Mouse (Mus musculus): ENCODE measurements at regions not wholly inside any gene's neighbourhood (a gene's known extent, or its start where the extent isn't known, plus 50 kb on each side); places are given as distances from the start of the nearest gene placed in this dataset.

DNA sequence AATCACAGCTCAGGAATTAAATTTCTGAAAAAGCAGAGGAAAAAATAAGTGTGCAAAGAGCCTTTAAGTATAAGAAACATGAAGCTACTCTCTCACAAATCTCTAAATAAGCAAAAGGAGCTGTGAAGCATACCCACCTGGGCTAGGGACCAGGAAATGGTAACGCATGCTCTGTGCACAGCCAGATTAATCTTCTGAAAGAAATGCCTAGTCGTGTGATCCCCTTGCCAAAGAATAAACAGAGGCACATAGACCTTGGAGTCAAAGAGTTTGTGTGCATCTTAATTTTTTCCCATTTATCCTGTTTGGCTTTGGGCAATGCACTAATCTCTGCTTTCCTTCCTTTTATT is 338.2 kb upstream of the Sel1l start:
- Histone ChIP-seq H3K4me1 (no peaks in the 10 kb centered on the region), H3K4me3 (no peak overlapping the region), H3K9ac (no peak overlapping the region), H3K9me3 (no peaks in the 10 kb centered on the region), H3K27ac (no peak overlapping the region), H3K36me3 (no peaks in the 10 kb centered on the region), H3K4me2 (replicated peaks) (no peak overlapping the region), H3K27me3 (replicated peaks) (no peaks in the 10 kb centered on the region)
- WGBS: 83% methylated on average over 2 of the region's 2 CpGs
- no peak for ATAC-seq (ENCODE audit: low FRiP score, low read depth)

DNA sequence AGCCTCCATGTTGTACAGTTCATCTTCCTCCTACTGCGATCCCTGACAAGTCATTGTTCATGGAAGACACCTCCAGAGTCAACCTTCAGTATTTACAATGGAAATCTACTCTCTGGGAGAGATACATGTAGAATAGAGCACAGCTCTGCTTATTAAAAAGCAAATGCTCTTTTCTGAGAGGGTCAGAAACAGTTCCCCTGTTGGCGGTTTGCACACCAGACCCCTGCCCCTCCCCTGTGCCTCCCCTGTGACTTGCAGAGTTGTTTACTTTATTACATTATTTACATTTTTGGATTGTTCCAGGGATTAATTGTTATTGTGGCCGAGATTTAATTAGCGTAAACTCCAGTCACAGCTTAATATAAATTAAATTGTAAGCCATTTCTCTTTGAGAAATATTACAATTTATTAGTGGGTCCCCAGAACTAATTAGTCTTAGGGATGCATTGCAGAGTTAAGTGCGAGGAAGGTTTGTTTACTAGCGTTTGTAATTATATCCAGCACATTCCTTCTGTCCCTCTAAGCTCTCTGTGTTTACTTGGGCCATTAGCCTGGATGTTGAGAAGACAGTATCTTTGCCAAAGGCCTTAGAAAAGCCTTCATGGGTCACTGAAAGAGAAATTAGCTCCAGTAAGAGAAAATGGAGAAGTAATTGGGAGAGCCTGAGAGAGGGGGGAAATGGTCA is 337.6 kb upstream of the Sel1l start:
- Histone ChIP-seq H3K4me3 (no peak overlapping the region), H3K27ac (no peak overlapping the region), H3K9ac (no peak overlapping the region), H3K4me2 (replicated peaks) (no peak overlapping the region), H3K36me3 (no peaks in the 10 kb centered on the region), H3K9me3 (no peaks in the 10 kb centered on the region), H3K27me3 (replicated peaks) (no peaks in the 10 kb centered on the region), H3K4me1 (no peaks in the 10 kb centered on the region)
- ATAC-seq (ENCODE audit: low FRiP score, low read depth): no peak
- 86% methylated on average over 6 of the region's 6 CpGs for WGBS

DNA sequence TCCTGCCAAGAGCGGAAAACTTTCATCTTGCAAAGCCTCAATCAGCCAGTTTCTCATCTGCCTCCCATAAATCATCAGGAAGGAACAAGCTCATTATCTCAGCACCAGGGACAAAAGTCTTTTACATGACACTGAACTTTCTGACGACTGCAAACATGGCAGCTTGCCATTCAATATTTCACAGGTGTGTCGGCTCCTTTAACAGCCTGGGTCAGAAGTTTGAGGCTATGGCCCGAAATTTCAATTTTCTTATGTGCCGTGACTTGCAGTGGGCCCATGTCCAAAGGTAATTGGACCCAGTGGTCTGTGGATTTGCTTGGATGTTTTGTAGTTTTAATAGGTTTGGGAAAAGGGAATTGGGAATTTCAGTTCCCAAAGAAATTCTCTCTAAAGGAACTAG is 330.3 kb upstream of the Sel1l start:
- no peak overlapping the region for H3K27ac ChIP-seq
- 75% methylated on average over 5 of the region's 5 CpGs for WGBS
- no peaks in the 10 kb centered on the region for H3K9me3 ChIP-seq
- no peak overlapping the region for H3K9ac ChIP-seq
- H3K4me1 ChIP-seq: no peaks in the 10 kb centered on the region
- H3K4me2 ChIP-seq (replicated peaks): no peak overlapping the region
- H3K36me3 ChIP-seq: no peaks in the 10 kb centered on the region
- no peak for ATAC-seq (ENCODE audit: low FRiP score, low read depth)
- H3K4me3 ChIP-seq: no peak overlapping the region
- H3K27me3 ChIP-seq (replicated peaks): no peaks in the 10 kb centered on the region

DNA sequence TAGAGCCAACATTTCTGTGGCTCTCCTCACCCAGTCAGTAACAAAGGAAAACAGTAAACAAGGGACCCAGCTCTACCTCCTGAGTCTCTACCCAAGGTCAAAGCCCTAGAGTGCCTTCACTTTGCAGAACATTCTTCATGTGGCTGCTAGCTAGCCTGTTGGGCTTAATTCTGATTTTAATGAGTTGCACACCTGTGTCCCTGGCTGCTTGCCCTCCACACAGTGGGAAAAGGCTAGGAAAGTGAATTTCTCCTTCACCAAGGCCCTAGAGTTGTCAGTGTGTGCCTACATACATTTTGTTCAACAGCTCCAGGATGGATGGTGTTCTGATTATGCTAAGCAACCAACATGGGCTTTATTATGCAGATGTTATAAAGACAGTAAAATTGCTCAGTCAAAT is 307.8 kb upstream of the Sel1l start:
- no peak overlapping the region for H3K9ac ChIP-seq
- H3K36me3 ChIP-seq: no peaks in the 10 kb centered on the region
- H3K4me2 ChIP-seq (replicated peaks): no peak overlapping the region
- no peaks in the 10 kb centered on the region; the same call in 1 of the 2 replicates for H3K4me1 ChIP-seq
- H3K27ac ChIP-seq: no peak overlapping the region
- H3K27me3 ChIP-seq (replicated peaks): no peaks in the 10 kb centered on the region
- no peak for ATAC-seq (ENCODE audit: low FRiP score, low read depth)
- no peaks in the 10 kb centered on the region for H3K9me3 ChIP-seq
- H3K4me3 ChIP-seq: no peak overlapping the region

DNA sequence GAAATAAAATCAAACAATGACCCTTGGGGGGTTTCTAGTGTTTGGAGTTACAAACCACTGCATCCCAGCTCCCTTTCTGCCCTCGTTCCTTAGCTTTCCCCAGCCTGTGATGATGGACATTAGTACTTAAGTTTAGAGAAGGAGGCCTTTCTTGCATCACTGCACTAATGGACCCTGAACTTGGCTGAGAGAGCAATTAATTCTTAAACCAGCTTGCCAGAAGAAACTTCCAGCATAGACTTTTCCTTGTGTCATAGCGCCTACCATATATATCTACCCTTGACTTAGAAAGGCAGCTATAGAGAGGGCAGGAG is 303.9 kb upstream of the Sel1l start:
- 62% methylated on average over 2 of the region's 2 CpGs for WGBS

DNA sequence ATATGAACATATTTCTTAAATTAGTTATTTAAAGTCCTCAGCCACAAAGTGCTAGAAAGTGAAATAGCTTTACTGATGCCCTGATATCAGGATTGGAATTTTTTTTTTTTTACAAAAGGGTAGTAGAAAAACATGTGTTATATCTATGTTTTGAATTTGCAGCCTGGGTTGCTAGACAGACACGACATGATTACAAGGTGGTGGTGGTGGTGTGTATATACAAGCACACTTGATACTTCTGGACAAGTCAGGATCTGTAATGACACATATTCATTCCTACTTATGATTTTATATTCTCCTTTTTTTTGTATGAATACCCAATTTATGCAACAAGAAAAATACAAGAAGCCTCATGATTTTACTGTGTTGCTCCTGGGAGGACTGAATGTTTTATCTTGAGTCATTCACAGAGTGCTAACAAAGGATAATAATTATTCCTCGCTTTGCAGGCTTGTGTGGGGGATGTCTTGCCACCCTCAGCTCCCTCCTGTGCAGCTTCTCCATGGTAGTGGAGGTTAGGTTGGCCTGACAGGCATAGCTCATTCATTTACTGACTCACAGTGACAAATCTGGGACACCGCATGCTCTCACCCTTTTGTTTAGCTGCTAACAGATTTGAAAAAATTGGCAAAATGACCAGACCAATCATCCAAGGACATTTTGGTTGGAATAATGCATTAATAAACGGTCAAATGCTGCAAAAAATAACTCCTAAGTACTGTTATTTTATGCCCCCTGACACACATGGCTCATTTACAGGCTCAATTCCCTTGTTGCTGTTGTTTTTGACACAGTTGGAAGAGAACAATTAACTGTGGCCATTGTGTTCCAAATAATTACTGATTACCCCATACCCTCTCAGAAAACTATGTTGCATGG is 303.3 kb upstream of the Sel1l start:
- 46% methylated on average over 4 of the region's 4 CpGs for WGBS
- Histone ChIP-seq H3K4me2 (replicated peaks) (no peak overlapping the region), H3K27me3 (replicated peaks) (no peaks in the 10 kb centered on the region), H3K4me1 (no peaks in the 10 kb centered on the region; the same call in 1 of the 2 replicates), H3K9ac (no peak overlapping the region), H3K4me3 (no peak overlapping the region), H3K27ac (no peak overlapping the region), H3K9me3 (no peaks in the 10 kb centered on the region), H3K36me3 (no peaks in the 10 kb centered on the region)
- ATAC-seq (ENCODE audit: low FRiP score, low read depth): no peak

More for the DNA sequence above, 303.9 kb upstream of the Sel1l start:
- no peak for ATAC-seq (ENCODE audit: low FRiP score, low read depth)
- H3K27me3 ChIP-seq (replicated peaks): no peaks in the 10 kb centered on the region
- H3K36me3 ChIP-seq: no peaks in the 10 kb centered on the region
- H3K27ac ChIP-seq: no peak overlapping the region
- H3K4me1 ChIP-seq: no peaks in the 10 kb centered on the region; the same call in 1 of the 2 replicates
- H3K4me2 ChIP-seq (replicated peaks): no peak overlapping the region
- H3K9ac ChIP-seq: no peak overlapping the region
- H3K9me3 ChIP-seq: no peaks in the 10 kb centered on the region
- no peak overlapping the region for H3K4me3 ChIP-seq

DNA sequence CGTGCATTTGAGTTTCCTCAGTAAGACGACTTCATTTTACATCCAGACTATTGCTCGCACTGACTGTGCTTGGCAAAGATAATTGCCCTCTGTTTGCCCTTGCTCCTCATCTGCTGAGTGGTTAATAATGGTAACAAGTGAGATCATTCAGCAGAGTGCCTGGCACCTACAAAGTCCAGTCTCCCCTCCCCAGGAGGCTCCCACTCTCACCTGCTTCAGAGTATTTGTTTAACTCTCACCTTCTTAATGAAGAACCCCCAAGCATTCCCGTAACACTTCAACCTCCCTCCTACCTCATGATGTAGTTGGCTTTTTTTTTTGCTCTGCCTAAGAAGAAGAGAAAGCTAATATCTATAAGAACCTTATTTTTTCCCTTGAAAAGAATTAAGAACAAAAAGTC is 288.6 kb upstream of the Sel1l start:
- no peaks in the 10 kb centered on the region for H3K9me3 ChIP-seq
- no peak overlapping the region for H3K9ac ChIP-seq
- H3K4me1 ChIP-seq: no peaks in the 10 kb centered on the region
- H3K4me3 ChIP-seq: no peak overlapping the region
- H3K27ac ChIP-seq: no peak overlapping the region
- no peak overlapping the region for H3K4me2 ChIP-seq (replicated peaks)
- H3K27me3 ChIP-seq (replicated peaks): no peaks in the 10 kb centered on the region
- no peaks in the 10 kb centered on the region for H3K36me3 ChIP-seq
- ATAC-seq (ENCODE audit: low FRiP score, low read depth): no peak
- 80% methylated on average over 4 of the region's 4 CpGs for WGBS

DNA sequence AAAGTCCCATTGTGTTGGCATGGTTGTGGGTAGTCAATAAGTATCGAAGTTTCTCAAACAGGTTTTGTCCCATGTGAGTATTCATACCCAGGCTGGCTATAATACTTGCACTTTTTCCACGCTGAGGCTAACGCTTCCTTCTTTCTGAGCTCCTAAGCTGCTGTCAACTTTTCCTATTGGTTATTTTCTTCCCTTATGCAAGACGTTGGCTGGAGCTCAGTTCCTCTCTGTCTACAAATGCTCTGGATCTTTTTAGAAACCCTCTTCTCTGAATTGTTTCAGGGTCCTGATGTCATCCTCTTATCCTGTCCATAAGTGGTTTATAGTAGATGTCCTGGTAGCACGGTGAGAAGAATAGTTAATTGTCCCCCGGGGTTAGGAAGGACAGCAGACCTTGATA is 278.7 kb upstream of the Sel1l start:
- no peak overlapping the region for H3K4me3 ChIP-seq
- H3K4me2 ChIP-seq (replicated peaks): no peak overlapping the region
- no peaks in the 10 kb centered on the region for H3K27me3 ChIP-seq (replicated peaks)
- no peak overlapping the region for H3K27ac ChIP-seq
- no peak for ATAC-seq (ENCODE audit: low FRiP score, low read depth)
- H3K4me1 ChIP-seq: no peaks in the 10 kb centered on the region
- 89% methylated on average over 6 of the region's 6 CpGs for WGBS
- H3K36me3 ChIP-seq: no peaks in the 10 kb centered on the region
- no peaks in the 10 kb centered on the region for H3K9me3 ChIP-seq
- H3K9ac ChIP-seq: no peak overlapping the region

DNA sequence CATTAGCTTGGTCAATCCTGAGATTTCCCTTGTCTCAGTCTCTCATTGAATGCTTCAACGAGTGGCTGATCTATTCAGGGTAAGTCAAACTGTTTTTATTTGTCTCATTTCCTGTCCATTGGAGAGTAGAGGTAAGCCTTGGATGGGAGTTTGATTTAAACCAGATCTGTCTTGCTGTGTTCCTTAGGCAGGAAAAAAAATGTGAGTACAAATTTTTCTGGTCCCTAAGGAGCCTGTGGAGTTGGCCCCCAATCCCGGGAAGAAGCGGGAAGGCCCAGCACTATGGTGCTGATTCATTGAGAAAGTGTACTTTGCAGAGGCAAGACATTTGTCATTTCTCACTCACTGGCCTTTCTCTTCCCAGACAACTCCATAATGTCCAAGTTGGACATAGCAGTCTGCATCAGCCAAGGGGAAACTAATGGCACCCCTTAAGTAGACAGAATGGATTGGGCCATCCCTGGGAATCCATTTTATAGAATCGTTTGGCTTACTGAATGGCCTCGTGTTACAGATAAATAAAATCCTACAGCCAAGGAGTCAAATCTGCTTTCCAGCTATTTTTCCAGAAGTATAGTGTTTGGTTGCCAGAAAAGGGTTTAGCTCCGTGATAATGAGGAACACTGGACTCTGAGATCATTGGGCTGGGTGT is 271.3 kb upstream of the Sel1l start:
- WGBS: 81% methylated on average over 6 of the region's 6 CpGs
- Histone ChIP-seq H3K27me3 (replicated peaks) (no peaks in the 10 kb centered on the region), H3K27ac (no peak overlapping the region), H3K9ac (no peak overlapping the region), H3K9me3 (no peaks in the 10 kb centered on the region), H3K4me1 (no peaks in the 10 kb centered on the region), H3K36me3 (no peaks in the 10 kb centered on the region), H3K4me2 (replicated peaks) (no peak overlapping the region), H3K4me3 (no peak overlapping the region)
- ATAC-seq (ENCODE audit: low FRiP score, low read depth): no peak

DNA sequence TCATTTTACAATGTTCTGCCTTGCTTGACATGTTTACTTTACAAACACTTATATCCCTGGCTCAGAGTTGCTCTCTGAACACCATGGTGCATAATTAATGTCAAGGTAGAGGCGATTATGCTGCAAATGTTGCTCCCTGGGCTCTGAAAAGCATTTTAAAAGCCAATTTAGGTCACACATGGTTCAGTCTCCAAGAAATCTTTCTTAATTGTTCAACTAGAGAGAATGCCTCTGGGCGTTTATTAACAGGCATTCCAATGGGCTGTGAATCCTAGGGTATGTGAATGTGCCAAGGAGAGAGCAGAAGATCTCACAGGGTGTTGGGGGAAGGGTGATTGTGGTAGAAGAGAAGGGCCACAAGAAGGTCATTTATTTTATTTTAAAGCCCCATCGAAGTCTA is 260.7 kb upstream of the Sel1l start:
- ATAC-seq (ENCODE audit: low FRiP score, low read depth): no peak
- H3K4me2 ChIP-seq (replicated peaks): no peak overlapping the region
- no peaks in the 10 kb centered on the region for H3K9me3 ChIP-seq
- no peak overlapping the region for H3K9ac ChIP-seq
- no peaks in the 10 kb centered on the region for H3K4me1 ChIP-seq
- H3K36me3 ChIP-seq: no peaks in the 10 kb centered on the region
- 63% methylated on average over 3 of the region's 3 CpGs for WGBS
- no peaks in the 10 kb centered on the region for H3K27me3 ChIP-seq (replicated peaks)
- H3K4me3 ChIP-seq: no peak overlapping the region
- H3K27ac ChIP-seq: no peak overlapping the region

DNA sequence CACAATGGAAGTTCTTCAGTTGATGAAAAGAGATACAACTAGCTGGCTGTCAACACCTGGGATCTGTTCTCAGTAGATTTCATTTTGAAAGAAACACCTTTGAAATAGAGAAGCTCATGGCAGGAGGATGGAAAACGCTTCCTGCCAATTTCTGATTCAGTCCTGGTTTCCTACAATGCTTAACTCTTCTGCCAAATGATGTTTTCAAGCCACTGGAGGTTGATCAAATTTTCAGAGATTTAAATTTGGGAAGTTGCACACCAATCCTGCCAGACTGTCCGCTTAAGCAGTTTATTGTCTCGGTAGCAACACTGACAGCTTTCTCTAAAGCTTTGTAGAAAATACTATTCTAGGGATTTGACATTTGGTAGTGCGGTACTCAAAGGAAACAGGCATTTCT is 251.1 kb upstream of the Sel1l start:
- no peaks in the 10 kb centered on the region for H3K27me3 ChIP-seq (replicated peaks)

DNA sequence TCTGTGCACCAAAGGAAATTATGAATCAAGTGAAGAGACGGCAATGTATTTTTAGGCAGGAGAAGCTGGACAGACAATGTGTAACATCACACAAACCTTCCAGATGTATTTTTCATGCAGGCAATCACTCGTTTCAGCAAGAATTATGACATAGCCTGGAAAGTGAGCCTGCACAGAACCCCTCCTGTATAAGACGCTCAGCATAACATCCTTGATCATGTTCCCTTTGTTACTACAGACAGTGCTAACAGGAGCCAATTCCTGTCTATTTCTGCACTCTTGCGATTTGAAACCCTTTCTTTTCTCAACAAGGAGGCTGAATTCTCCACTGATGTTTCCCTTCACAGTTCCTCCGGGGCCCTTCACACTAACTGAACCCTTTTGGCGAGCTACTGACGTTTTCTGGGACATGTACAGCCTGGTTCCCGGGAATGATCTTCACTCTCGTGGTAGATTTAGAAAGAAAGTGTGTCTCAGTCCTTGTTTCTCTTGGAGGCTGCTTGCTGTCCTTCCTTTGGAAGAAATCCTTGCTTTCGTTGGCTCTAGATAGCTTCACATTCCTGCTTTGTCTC is 243.9 kb upstream of the Sel1l start:
- ATAC-seq (ENCODE audit: low FRiP score, low read depth): no peak
- H3K4me2 ChIP-seq (replicated peaks): no peak overlapping the region
- no peaks in the 10 kb centered on the region for H3K27me3 ChIP-seq (replicated peaks)
- H3K9me3 ChIP-seq: no peaks in the 10 kb centered on the region
- no peak overlapping the region for H3K9ac ChIP-seq
- H3K4me1 ChIP-seq: no peaks in the 10 kb centered on the region
- 78% methylated on average over 10 of the region's 10 CpGs for WGBS
- H3K27ac ChIP-seq: no peak overlapping the region
- no peaks in the 10 kb centered on the region for H3K36me3 ChIP-seq
- no peak overlapping the region for H3K4me3 ChIP-seq

More for the DNA sequence above, 251.1 kb upstream of the Sel1l start:
- H3K4me1 ChIP-seq: no peaks in the 10 kb centered on the region
- no peak overlapping the region for H3K4me2 ChIP-seq (replicated peaks)
- 88% methylated on average over 4 of the region's 4 CpGs for WGBS
- no peak overlapping the region for H3K9ac ChIP-seq
- H3K9me3 ChIP-seq: no peaks in the 10 kb centered on the region
- H3K4me3 ChIP-seq: no peak overlapping the region
- no peak for ATAC-seq (ENCODE audit: low FRiP score, low read depth)
- no peaks in the 10 kb centered on the region for H3K36me3 ChIP-seq
- no peak overlapping the region for H3K27ac ChIP-seq
